Mouse (Mus musculus) stomach, embryonic 15.5 days (tissue): ENCODE data around the gene Kdelr3. TPM values are rescaled to one million over a fixed set of nuclear protein-coding genes. Genes with fewer than 3 reads are reported as not detected.

ENCODE experiments used
- ATAC-seq: fragments of 200-750 bp; cut with Nextera tagmentation; 2 replicates; pipeline ENCODE4 v1.8.0; 2017; ENCODE audit warnings: low read depth, moderate number of reproducible peaks, moderate TSS enrichment; ENCODE audit not compliant: insufficient read depth, low FRiP score
- H3K27ac ChIP-seq: fragments of 300-500 bp; sonication (generic); 2 replicates; pipeline ENCODE4 v1.5.1; 2015; ENCODE audit warnings: mild to moderate bottlenecking, inconsistent platforms
- H3K27me3 ChIP-seq: fragments of 300-500 bp; sonication (generic); replicated peaks from 2 replicates; pipeline ENCODE4 v1.6.1; 2015; ENCODE audit warnings: inconsistent platforms
- H3K36me3 ChIP-seq: fragments of 300-500 bp; sonication (generic); 2 replicates; pipeline ENCODE4 v1.6.1; 2015; ENCODE audit warnings: inconsistent platforms
- H3K4me1 ChIP-seq: fragments of 300-500 bp; sonication (generic); 2 replicates; pipeline ENCODE4 v1.6.1; 2015; ENCODE audit warnings: inconsistent platforms
- H3K4me2 ChIP-seq: fragments of 300-500 bp; sonication (generic); 2 replicates; pipeline ENCODE4 v1.6.1; 2015; ENCODE audit warnings: mild to moderate bottlenecking, inconsistent platforms
- H3K4me3 ChIP-seq: fragments of 300-500 bp; sonication (generic); replicated peaks from 2 replicates; pipeline ENCODE4 v1.5.1; 2015; ENCODE audit warnings: inconsistent platforms
- H3K9ac ChIP-seq: fragments of 300-500 bp; sonication (generic); 2 replicates; pipeline ENCODE4 v1.6.1; 2015; ENCODE audit warnings: inconsistent platforms
- H3K9me3 ChIP-seq: fragments of 300-500 bp; sonication (generic); 2 replicates; pipeline ENCODE4 v1.6.1; 2016; ENCODE audit warnings: inconsistent platforms
- WGBS: fragments of 180-500 bp; shearing (Covaris S2); methylation state at CpG from one replicate; pipeline ENCODE4 v1.1.7; 2015; 5-methylcytosine and 5-hydroxymethylcytosine counted together
- polyA plus RNA-seq: library from polyadenylated mRNA; unstranded; fragments of >200 nt; fragmentation: Nextera tagmentation; extraction: Ambion mirVana; gene quantifications from 2 replicates; pipeline ENCODE4 v1.2.1, GENCODE M21; 2015

Gene Kdelr3
- 96.2 and 98.2 TPM in 2 replicates for polyA plus RNA-seq

- WGBS = under 1% methylated on average over 71 of the region's 71 CpGs
- peak within 1 kb of the TSS; percentile 63 for H3K9ac ChIP-seq
- H3K36me3 ChIP-seq = no peaks in the 10 kb centered on the region
- peak within 1 kb of the TSS; percentile 56 for H3K4me3 ChIP-seq
- H3K27me3 ChIP-seq = peaks cover 27% of the 10 kb centered on the region
- H3K9me3 ChIP-seq = no peaks in the 10 kb centered on the region
- peak within 1 kb of the TSS; percentile 63; the same call in 1 of the 2 replicates for H3K27ac ChIP-seq
- peak; percentile 70 for ATAC-seq
- peaks cover 34% of the 10 kb centered on the region for H3K4me1 ChIP-seq
- H3K4me2 ChIP-seq = peak within 1 kb of the TSS; percentile 73
These were observed at the start of gene Kdelr3 for GRCm38 (mm10) chr15:79516171-79517096. TSS of gene Kdelr3 (plus strand) at chr15:79516411.

DNA sequence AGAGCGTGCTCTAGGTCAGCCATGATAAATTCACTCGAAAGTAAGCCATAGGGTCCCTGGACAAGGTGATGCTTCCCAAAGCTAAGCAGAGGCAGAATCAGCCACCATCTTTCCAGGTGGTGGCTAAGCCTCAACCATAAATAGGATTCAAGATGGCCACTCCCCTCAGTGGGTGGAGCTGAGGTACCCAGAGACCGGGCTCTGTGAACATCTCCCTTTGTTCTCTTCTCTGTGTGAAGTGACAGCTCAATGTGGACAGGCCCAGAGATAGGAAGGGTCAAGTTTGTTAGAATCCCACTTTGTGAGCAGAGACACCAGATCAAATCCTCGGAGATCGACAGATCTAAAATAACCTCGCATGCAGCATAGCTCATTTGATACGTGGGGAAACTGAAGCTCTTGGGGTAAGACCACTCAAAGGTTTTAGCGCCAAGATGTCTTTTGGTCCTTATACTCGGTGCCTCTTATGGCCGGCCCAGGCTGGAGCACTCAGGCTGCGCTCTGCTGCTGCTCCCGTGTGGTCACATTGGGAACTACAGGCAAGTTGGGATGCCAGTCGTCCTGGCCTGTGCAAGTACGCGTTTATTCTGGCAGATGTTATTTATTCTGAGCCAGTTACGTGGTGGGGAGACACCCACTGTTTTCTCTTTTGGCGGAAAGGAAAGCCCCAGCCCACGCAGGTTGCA lies 49.5 kb upstream of the Kdelr3 start:
- Histone ChIP-seq H3K4me1 (no peaks in the 10 kb centered on the region), H3K9ac (no peak overlapping the region), H3K4me2 (no peak overlapping the region), H3K9me3 (no peaks in the 10 kb centered on the region), H3K27ac (no peak overlapping the region), H3K36me3 (no peaks in the 10 kb centered on the region), H3K27me3 (peaks cover 14% of the 10 kb centered on the region), H3K4me3 (no peak overlapping the region)
- 6% methylated on average over 18 of the region's 18 CpGs for WGBS
- peak; percentile 71 for ATAC-seq

DNA sequence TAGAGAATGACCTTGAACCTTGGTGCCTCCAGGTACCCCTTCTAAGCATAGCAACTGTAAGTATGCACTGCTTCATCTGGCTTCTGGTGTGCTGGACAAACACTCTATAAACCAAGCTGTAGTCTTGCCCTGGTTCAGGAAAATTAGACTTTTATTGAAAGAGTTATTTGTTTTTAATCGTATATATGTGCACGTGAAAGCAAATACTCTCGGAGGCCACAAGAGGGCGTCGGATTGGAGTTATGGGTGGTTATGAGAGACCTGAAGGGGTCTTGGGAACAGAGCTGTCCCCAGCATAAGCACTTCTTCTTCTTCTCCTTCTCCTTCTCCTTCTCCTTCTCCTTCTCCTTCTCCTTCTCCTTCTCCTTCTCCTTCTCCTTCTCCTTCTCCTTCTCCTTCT lies 46.6 kb upstream of the Kdelr3 start:
- no peak overlapping the region for H3K4me3 ChIP-seq
- no peak overlapping the region for H3K27ac ChIP-seq
- 69% methylated on average over 5 of the region's 5 CpGs for WGBS
- H3K4me2 ChIP-seq = no peak overlapping the region
- peaks cover 4% of the 10 kb centered on the region; the same call in 1 of the 2 replicates for H3K27me3 ChIP-seq
- H3K9ac ChIP-seq = no peak overlapping the region
- H3K36me3 ChIP-seq = no peaks in the 10 kb centered on the region
- no peaks in the 10 kb centered on the region for H3K9me3 ChIP-seq
- no peak for ATAC-seq
- no peaks in the 10 kb centered on the region for H3K4me1 ChIP-seq

DNA sequence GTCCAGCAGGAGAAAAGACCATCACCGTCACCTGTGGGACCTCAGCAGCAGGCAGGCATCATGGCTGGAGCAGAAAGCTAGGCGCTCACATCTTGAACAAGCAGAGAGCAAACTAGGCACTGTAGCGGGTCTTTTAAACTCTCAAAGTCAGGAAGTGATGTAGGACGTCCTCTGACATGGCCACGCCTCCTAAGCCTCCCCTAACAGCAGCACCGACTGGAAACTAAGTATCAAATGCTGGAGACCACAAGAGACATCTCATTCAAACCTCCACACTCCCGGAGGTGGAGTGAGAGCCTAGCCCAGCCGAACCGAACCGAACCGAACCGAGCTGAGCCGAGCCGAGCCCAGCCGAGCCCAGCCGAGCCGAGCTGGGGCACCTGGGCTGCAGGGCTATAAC lies 45.6 kb upstream of the Kdelr3 start:
- Histone ChIP-seq H3K27me3 (peaks cover 4% of the 10 kb centered on the region; the same call in 1 of the 2 replicates), H3K27ac (no peak overlapping the region), H3K4me1 (no peaks in the 10 kb centered on the region), H3K4me2 (peak overlapping the region; percentile 43), H3K36me3 (no peaks in the 10 kb centered on the region), H3K9me3 (no peaks in the 10 kb centered on the region), H3K9ac (no peak overlapping the region), H3K4me3 (0 out of 2 replicates have a peak overlapping the region, but pooled peaks have one; percentile 16)
- ATAC-seq = no peak
- 23% methylated on average over 17 of the region's 17 CpGs for WGBS

GRCm38 (mm10) chr15:79471095-79471494 lies 45.1 kb upstream of the Kdelr3 start:
- H3K4me1 ChIP-seq = no peaks in the 10 kb centered on the region
- peaks cover 4% of the 10 kb centered on the region; the same call in 1 of the 2 replicates for H3K27me3 ChIP-seq
- no peaks in the 10 kb centered on the region for H3K36me3 ChIP-seq
- ATAC-seq = no peak
- H3K4me3 ChIP-seq = 0 out of 2 replicates have a peak overlapping the region, but pooled peaks have one; percentile 16
- no peaks in the 10 kb centered on the region for H3K9me3 ChIP-seq
- H3K9ac ChIP-seq = no peak overlapping the region
- WGBS = 44% methylated on average over 10 of the region's 10 CpGs
- no peak overlapping the region for H3K27ac ChIP-seq
- H3K4me2 ChIP-seq = peak overlapping the region; percentile 43

DNA sequence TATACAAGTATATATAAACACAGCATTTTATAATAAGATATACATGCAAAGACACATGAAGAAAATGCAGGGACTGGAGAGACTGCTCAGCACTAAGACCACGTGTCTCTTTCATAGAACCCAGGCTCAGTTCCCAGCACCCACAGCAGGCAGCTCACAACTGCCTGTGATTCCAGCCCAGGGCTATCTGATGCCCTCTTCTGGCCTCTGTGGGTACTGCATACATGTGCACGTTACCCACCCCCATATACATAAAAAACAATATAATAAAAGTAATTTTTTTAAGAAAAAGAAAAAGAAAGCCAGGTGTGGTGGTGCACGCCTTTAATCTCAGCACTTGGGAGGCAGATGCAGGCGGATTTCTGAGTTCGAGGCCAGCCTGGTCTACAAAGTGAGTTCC lies 43.2 kb upstream of the Kdelr3 start:
- no peak overlapping the region for H3K4me2 ChIP-seq
- WGBS = 76% methylated on average over 5 of the region's 5 CpGs

DNA sequence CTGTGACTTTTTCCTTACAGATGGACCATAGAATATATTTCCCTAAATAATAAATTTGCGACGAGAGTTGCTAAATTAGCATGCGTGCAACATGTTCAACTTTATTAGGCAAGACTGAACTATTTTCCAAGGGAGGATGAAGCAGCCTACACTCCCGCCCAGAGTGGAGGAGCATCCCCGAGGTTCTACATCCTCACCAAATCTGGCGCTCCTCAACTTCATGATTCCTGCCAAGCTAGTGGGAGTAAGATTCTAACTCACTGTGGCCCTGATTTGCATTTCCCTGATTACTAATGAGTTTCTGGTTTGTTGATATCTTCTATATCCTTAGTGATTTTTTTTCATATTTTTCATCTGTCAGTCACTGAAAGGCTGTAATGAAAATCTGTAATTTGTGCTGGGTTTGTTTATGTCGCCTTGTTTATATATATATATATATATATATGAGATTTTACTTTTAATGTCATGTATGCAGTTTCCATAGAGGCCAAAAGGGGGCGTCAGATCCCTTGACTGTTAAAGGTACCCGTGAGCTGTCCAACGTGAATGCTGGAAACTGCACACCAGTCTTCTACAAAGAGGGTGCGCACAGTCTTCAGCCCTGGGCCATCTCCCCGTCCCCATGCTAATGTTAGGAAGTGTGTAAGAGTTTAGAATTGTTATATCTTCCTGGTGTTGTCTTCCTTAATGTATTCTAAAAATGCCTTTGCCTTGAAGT lies 42.4 kb upstream of the Kdelr3 start:
- Histone ChIP-seq H3K36me3 (no peaks in the 10 kb centered on the region), H3K9me3 (no peaks in the 10 kb centered on the region)

More for the DNA sequence above, 43.2 kb upstream of the Kdelr3 start:
- no peak overlapping the region for H3K4me3 ChIP-seq
- no peaks in the 10 kb centered on the region for H3K4me1 ChIP-seq
- no peaks in the 10 kb centered on the region for H3K9me3 ChIP-seq
- H3K27ac ChIP-seq = no peak overlapping the region
- no peaks in the 10 kb centered on the region for H3K27me3 ChIP-seq
- H3K36me3 ChIP-seq = no peaks in the 10 kb centered on the region
- H3K9ac ChIP-seq = no peak overlapping the region
- no peak for ATAC-seq

DNA sequence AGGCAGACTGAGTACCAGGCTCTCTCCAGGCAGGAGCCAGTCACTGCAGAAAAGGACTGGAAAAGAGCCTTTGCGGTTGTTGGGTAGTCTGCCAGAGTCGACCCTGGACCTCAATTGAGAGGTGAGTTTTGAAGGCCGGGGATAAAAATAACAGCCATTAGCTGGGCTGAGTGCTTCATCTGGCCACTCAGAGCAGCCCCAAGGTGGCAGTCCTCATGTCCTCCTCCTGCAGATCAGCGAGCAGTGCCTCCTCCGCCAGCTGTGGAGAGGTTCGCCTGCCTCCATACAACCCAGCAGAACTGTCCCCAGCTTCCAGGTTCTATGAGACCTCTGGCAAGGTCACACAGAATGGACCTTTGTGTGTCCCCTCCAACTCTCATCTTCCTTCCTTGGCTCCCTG lies 39.0 kb upstream of the Kdelr3 start:
- no peaks in the 10 kb centered on the region for H3K36me3 ChIP-seq
- 48% methylated on average over 6 of the region's 6 CpGs for WGBS

More for the DNA sequence above, 42.4 kb upstream of the Kdelr3 start:
- H3K27ac ChIP-seq = no peak overlapping the region
- WGBS = 56% methylated on average over 12 of the region's 12 CpGs
- H3K9ac ChIP-seq = no peak overlapping the region
- H3K4me2 ChIP-seq = no peak overlapping the region
- no peaks in the 10 kb centered on the region for H3K27me3 ChIP-seq
- H3K4me3 ChIP-seq = no peak overlapping the region
- ATAC-seq = no peak
- no peaks in the 10 kb centered on the region for H3K4me1 ChIP-seq

GRCm38 (mm10) chr15:79481181-79481688 lies 35.0 kb upstream of the Kdelr3 start:
- H3K4me1 ChIP-seq = no peaks in the 10 kb centered on the region
- 12% methylated on average over 15 of the region's 15 CpGs for WGBS
- 0 out of 2 replicates have a peak, but pooled peaks cover 4% of the 10 kb centered on the region for H3K27me3 ChIP-seq
- no peak overlapping the region for H3K9ac ChIP-seq
- no peak overlapping the region for H3K4me3 ChIP-seq
- ATAC-seq = no peak
- H3K4me2 ChIP-seq = peak overlapping the region; percentile 36; the same call in 1 of the 2 replicates
- no peaks in the 10 kb centered on the region for H3K9me3 ChIP-seq
- no peaks in the 10 kb centered on the region for H3K36me3 ChIP-seq
- no peak overlapping the region for H3K27ac ChIP-seq

More for the DNA sequence above, 39.0 kb upstream of the Kdelr3 start:
- Histone ChIP-seq H3K4me2 (no peak overlapping the region), H3K9ac (no peak overlapping the region), H3K4me1 (no peaks in the 10 kb centered on the region), H3K27ac (no peak overlapping the region), H3K27me3 (0 out of 2 replicates have a peak, but pooled peaks cover 4% of the 10 kb centered on the region), H3K4me3 (no peak overlapping the region), H3K9me3 (no peaks in the 10 kb centered on the region)
- no peak for ATAC-seq

- Histone ChIP-seq H3K4me1 (no peaks in the 10 kb centered on the region), H3K4me2 (no peak overlapping the region), H3K27ac (no peak overlapping the region), H3K9ac (no peak overlapping the region), H3K36me3 (no peaks in the 10 kb centered on the region), H3K27me3 (0 out of 2 replicates have a peak, but pooled peaks cover 4% of the 10 kb centered on the region), H3K4me3 (no peak overlapping the region), H3K9me3 (no peaks in the 10 kb centered on the region)
- no peak for ATAC-seq
- WGBS = 64% methylated on average over 11 of the region's 11 CpGs
These were observed 26.7 kb upstream of the Kdelr3 start for GRCm38 (mm10) chr15:79489463-79489862.

- no peak overlapping the region for H3K27ac ChIP-seq
- H3K4me2 ChIP-seq = no peak overlapping the region
- H3K27me3 ChIP-seq = 0 out of 2 replicates have a peak, but pooled peaks cover 4% of the 10 kb centered on the region
- no peak overlapping the region for H3K4me3 ChIP-seq
- no peaks in the 10 kb centered on the region for H3K9me3 ChIP-seq
- no peaks in the 10 kb centered on the region for H3K4me1 ChIP-seq
- H3K36me3 ChIP-seq = no peaks in the 10 kb centered on the region
- 38% methylated on average over 18 of the region's 18 CpGs for WGBS
- ATAC-seq = no peak
- no peak overlapping the region for H3K9ac ChIP-seq
These were observed 22.7 kb upstream of the Kdelr3 start for GRCm38 (mm10) chr15:79493527-79493926.
